Mouse (Mus musculus) left cerebral cortex, postnatal 4 days (tissue): ENCODE measurements around the gene Pramef20. TPM values are rescaled to one million over a fixed set of nuclear protein-coding genes. Genes with fewer than 3 reads are reported as not detected.
"Not testable (repeated sequence)": the region's sequence is repeated elsewhere in the genome, so short reads cannot be mapped to it uniquely, and the experiment has no call there.

Source experiments
- DNase-seq: peaks from one replicate; pipeline ENCODE4 v3.0.0-alpha.2; 2022
- intact Hi-C: fragments of 180-260 bp; cut with DNase I; formaldehyde crosslinking; loops from one replicate; pipeline ENCODE4 v1.15.1; 2025
- total RNA-seq, 2 experiments: library from RNA; stranded (reverse); gene quantifications; 2 replicates each; pipeline ENCODE4 v1.2.3; 2021

Gene Pramef20
- not detected for total RNA-seq

GRCm38 (mm10) chr4:144377911-144378310 lies at the start of gene Pramef20:
Gene Pramef20, minus strand, starts transcription at chr4:144377933.
- intact Hi-C loops: no loop called here
- DNase-seq: no peak

GRCm38 (mm10) chr4:144424590-144424989 lies 46.9 kb upstream of the Pramef20 start:
- no peak for DNase-seq
- intact Hi-C loops: no loop called here

GRCm38 (mm10) chr4:144420644-144421043 lies 42.9 kb upstream of the Pramef20 start:
- no peak for DNase-seq
- intact Hi-C loops: no loop called here

GRCm38 (mm10) chr4:144408290-144408689 lies 30.6 kb upstream of the Pramef20 start, which contains the start of gene Pramef12:
Gene Pramef12, minus strand, starts transcription at chr4:144408464.
- intact Hi-C loops: no loop called here
- DNase-seq: no peak

DNA sequence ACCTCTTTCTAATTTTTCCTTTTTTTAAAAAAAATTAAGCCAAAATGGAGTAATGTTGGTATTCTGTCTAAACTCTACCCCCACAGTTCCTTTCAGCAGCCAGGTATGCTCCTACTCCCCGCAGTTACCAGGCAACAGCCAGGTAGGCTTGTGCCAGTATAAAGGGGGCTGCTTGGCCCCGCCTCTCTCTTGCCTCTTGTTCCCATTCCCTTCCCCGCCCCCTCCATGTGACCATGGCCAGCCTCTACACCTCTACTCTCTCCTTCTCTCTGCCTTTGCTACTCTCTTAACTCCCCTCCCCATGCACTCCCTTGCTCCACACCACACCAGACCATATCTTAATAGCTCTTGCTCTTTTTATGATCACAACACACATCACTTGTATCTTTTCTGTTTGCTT lies 28.5 kb upstream of the Pramef20 start:
- no peak for DNase-seq
- intact Hi-C loops: no loop called here

GRCm38 (mm10) chr4:144404456-144405086 lies 26.8 kb upstream of the Pramef20 start:
- intact Hi-C loops: no loop called here
- DNase-seq: peak; percentile 1

GRCm38 (mm10) chr4:144402712-144403111 lies 25.0 kb upstream of the Pramef20 start:
- no peak for DNase-seq
- intact Hi-C loops: no loop called here

DNA sequence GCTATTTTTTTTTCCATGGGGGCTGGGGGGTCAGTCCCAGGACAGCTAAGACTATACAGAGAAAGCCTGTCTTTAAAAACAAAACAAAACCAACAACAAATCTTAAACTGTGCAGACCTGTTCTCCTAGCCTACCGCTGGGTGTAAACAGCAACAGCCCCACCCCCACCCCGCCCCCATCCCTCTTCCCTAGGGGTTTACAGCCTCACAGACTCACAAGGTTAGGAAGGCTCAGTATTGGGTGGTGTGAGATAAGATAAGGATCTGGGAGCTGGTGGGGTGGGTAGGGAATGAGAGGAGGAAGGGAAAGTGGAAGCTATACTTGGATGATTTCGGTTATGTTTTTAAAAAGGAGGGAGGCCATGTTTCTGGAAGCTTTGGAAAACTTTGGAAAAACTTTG lies 18.6 kb upstream of the Pramef20 start:
- intact Hi-C loops: no loop called here

GRCm38 (mm10) chr4:144357642-144358041 lies 20.1 kb downstream of the Pramef20 start, which contains the start of gene Gm13119:
Gene Gm13119, plus strand, starts transcription at chr4:144357942.
- intact Hi-C loops, DNase-seq: not testable (repeated sequence)

More for the DNA sequence above, 18.6 kb upstream of the Pramef20 start:
- no peak for DNase-seq

- intact Hi-C loops, DNase-seq: not testable (repeated sequence)
Measured at GRCm38 (mm10) chr4:144335856-144336255, 41.9 kb downstream of the Pramef20 start.

GRCm38 (mm10) chr4:144329949-144330348 lies 47.8 kb downstream of the Pramef20 start, which contains the start of gene Gm13128:
Gene Gm13128, plus strand, starts transcription at chr4:144330249.
- intact Hi-C loops, DNase-seq: not testable (repeated sequence)

Other genes with a start within 250 kb of the Pramef20 start
- gene Oog3, start 215.3 kb downstream of the Pramef20 start, total RNA-seq: not detected
- gene Oog2, start 187.2 kb downstream of the Pramef20 start, total RNA-seq: not detected
- not detected for gene C87977, start 164.6 kb downstream of the Pramef20 start, total RNA-seq
- not detected for gene Pramel5, start 97.4 kb downstream of the Pramef20 start, total RNA-seq
- gene Gm13128, start 47.7 kb downstream of the Pramef20 start, total RNA-seq: not detected
- not detected for gene Gm13119, start 20.0 kb downstream of the Pramef20 start, total RNA-seq
- not detected for gene Pramef12, start 30.5 kb upstream of the Pramef20 start, total RNA-seq
- not detected for gene 1700012P22Rik, start 60.8 kb upstream of the Pramef20 start, total RNA-seq
- gene Gm9944, start 75.4 kb upstream of the Pramef20 start, total RNA-seq: not detected
- not detected for gene Aadacl3, start 85.8 kb upstream of the Pramef20 start, total RNA-seq
- gene 9430007A20Rik, start 141.9 kb upstream of the Pramef20 start, total RNA-seq: not detected
- gene Gm13124, start 187.2 kb upstream of the Pramef20 start, total RNA-seq: not detected
- not detected for gene Aadacl4, start 235.8 kb upstream of the Pramef20 start, total RNA-seq